Mouse (Mus musculus) hindbrain, embryonic 16.5 days (tissue): Measurements from ENCODE around the gene Atxn2. TPM values are rescaled to one million over a fixed set of nuclear protein-coding genes. Genes with fewer than 3 reads are reported as not detected.

ENCODE experiments used
- ATAC-seq: fragments of 200-750 bp; cut with Nextera tagmentation; 2 replicates; pipeline ENCODE4 v1.8.0; 2017; ENCODE audit warnings: moderate TSS enrichment, moderate library complexity
- H3K27ac ChIP-seq: fragments of 300-500 bp; sonication (generic); 2 replicates; pipeline ENCODE4 v1.5.1; 2014; ENCODE audit warnings: low read depth, mild to moderate bottlenecking, control low read depth, low read length, moderate library complexity
- H3K27me3 ChIP-seq: fragments of 300-500 bp; sonication (generic); replicated peaks from 2 replicates; pipeline ENCODE4 v1.6.1; 2014; ENCODE audit warnings: low read length; ENCODE audit not compliant: control insufficient read depth, insufficient read depth
- H3K36me3 ChIP-seq: fragments of 300-500 bp; sonication (generic); 2 replicates; pipeline ENCODE4 v1.6.1; 2014; ENCODE audit warnings: mild to moderate bottlenecking, low read length, moderate library complexity, mixed read lengths; ENCODE audit not compliant: control insufficient read depth, insufficient read depth
- H3K4me1 ChIP-seq: fragments of 300-500 bp; sonication (generic); 2 replicates; pipeline ENCODE4 v1.6.1; 2014; ENCODE audit warnings: low read depth, low read length; ENCODE audit not compliant: control insufficient read depth, insufficient read depth
- H3K4me2 ChIP-seq: fragments of 300-500 bp; sonication (generic); 2 replicates; pipeline ENCODE4 v1.6.1; 2014; ENCODE audit warnings: mild to moderate bottlenecking, low read length, control low read depth, moderate library complexity
- H3K4me3 ChIP-seq: fragments of 300-500 bp; sonication (generic); 2 replicates; pipeline ENCODE4 v1.5.1; 2014; ENCODE audit warnings: mild to moderate bottlenecking, low read length, control low read depth, moderate library complexity
- H3K9ac ChIP-seq: fragments of 300-500 bp; sonication (generic); 2 replicates; pipeline ENCODE4 v1.6.1; 2014; ENCODE audit warnings: low read depth, mild to moderate bottlenecking, control low read depth, low read length, moderate library complexity
- H3K9me3 ChIP-seq: fragments of 300-500 bp; sonication (generic); 2 replicates; pipeline ENCODE4 v1.6.1; 2014; ENCODE audit warnings: mild to moderate bottlenecking, low read length, moderate library complexity; ENCODE audit not compliant: control insufficient read depth
- WGBS: fragments of 180-500 bp; shearing (Covaris S2); extraction: QIAGEN DNeasy Blood & Tissue Kit; methylation state at CpG from one replicate; pipeline ENCODE4 v1.1.7; 2014; 5-methylcytosine and 5-hydroxymethylcytosine counted together
- polyA plus RNA-seq: library from polyadenylated mRNA; unstranded; fragments of >200 nt; fragmentation: Nextera tagmentation; extraction: Ambion mirVana; gene quantifications from 2 replicates; pipeline ENCODE4 v1.2.1, GENCODE M21; 2015

The Atxn2 gene
- polyA plus RNA-seq, 1 experiment from 2014 or later, result 53.9 TPM

DNA sequence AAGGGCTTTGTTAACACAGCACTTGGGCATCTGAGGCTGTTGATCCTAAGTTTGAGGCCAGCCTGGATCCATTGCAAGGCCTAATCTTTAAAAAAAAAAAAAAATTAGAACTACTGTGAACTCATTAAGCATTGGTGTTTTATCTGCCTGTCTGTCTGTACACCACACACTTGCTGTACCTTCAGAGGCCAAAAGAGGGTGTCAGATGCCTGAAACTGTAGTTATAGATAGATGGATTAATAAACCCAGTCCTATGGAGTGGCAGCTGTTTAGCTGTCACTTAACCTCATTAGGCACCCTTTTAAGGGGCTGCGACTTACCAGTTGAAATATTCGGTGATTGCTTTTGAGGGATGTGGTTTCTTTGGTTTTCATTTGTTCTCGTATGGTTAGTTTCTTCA is 84.7 kb downstream of the Atxn2 start:
- Histone ChIP-seq H3K4me3 (no peak overlapping the region), H3K36me3 (peaks cover 30% of the 10 kb centered on the region), H3K9ac (no peak overlapping the region), H3K9me3 (no peaks in the 10 kb centered on the region), H3K27me3 (no peaks in the 10 kb centered on the region), H3K4me2 (no peak overlapping the region), H3K4me1 (no peaks in the 10 kb centered on the region), H3K27ac (no peak overlapping the region)
- no peak for ATAC-seq
- 75% methylated on average over 3 of the region's 3 CpGs for WGBS

DNA sequence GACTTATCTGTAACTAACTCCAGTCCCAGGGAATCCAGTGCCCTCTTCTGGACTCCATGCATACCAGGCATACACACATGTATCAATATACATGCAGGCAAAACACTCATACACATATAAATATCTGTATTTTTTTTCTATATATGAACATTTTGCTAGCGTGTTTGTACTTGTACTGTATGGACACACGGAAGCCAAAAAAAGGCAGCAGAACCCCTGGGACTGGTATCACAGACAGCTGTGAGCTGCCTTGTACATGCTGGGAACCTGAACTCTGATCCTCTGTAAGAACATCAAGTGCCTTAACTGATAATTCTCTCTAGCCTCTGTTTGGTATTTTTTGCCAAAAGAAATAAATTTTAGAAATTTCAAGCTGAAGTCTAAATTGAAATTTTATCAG is 87.3 kb downstream of the Atxn2 start:
- no peak for ATAC-seq
- H3K27ac ChIP-seq, result no peak overlapping the region
- no peaks in the 10 kb centered on the region for H3K4me1 ChIP-seq
- no peak overlapping the region for H3K4me2 ChIP-seq
- H3K9ac ChIP-seq, result no peak overlapping the region
- H3K36me3 ChIP-seq, result peaks cover 43% of the 10 kb centered on the region
- H3K27me3 ChIP-seq, result no peaks in the 10 kb centered on the region
- WGBS, result 98% methylated on average over 2 of the region's 2 CpGs
- no peak overlapping the region for H3K4me3 ChIP-seq
- no peaks in the 10 kb centered on the region for H3K9me3 ChIP-seq

DNA sequence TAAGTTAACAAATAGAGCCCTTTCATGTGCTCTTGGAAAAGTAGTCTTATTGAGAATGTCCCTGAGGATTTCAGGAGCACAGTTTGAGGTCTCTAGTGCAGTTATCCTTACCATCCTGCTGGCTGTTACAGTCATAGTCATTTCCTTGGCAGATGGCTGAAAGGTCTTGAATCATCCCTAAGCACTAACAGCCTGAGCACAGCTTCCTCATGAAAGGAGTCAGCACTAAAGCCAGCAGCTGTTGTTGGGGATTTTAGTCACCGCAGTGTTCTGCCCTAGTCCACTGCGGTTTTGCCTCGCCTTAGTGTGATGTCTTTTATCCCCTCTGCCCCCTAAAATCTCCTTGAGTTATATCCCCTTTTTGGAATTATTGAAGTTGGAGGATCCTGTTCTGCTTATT is 96.0 kb downstream of the Atxn2 start:
- no peak overlapping the region for H3K27ac ChIP-seq
- WGBS, result 76% methylated on average over 3 of the region's 3 CpGs
- no peak for ATAC-seq

DNA sequence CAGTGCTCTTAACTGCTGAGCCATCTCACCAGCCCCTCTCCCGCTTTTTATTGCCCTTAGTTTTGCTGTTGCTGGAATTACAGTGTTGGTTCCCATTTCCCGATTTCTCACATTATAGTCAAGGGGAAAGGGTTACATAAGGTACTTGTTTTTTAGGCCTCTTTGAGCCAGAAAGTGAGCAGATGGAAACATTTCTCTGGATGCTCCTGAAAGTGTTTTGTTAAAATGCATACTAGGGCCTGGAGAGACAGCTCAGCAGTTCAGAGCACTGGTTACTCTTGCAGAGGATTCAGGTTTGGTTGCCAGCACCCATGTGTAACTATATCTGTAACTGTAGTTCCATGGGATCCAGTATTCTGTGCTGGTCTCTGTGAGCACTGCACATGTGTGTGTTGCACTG is 97.1 kb downstream of the Atxn2 start:
- WGBS, result 91% methylated on average over 2 of the region's 2 CpGs
- H3K27me3 ChIP-seq, result no peaks in the 10 kb centered on the region
- H3K36me3 ChIP-seq, result peaks cover 19% of the 10 kb centered on the region
- no peaks in the 10 kb centered on the region; the same call in 1 of the 2 replicates for H3K4me1 ChIP-seq
- no peak overlapping the region for H3K9ac ChIP-seq
- no peak for ATAC-seq
- no peak overlapping the region for H3K4me2 ChIP-seq
- H3K27ac ChIP-seq, result no peak overlapping the region
- H3K9me3 ChIP-seq, result no peaks in the 10 kb centered on the region
- H3K4me3 ChIP-seq, result no peak overlapping the region

More for the DNA sequence above, 96.0 kb downstream of the Atxn2 start:
- H3K27me3 ChIP-seq, result no peaks in the 10 kb centered on the region
- H3K9me3 ChIP-seq, result no peaks in the 10 kb centered on the region
- no peak overlapping the region for H3K4me3 ChIP-seq
- H3K9ac ChIP-seq, result no peak overlapping the region
- H3K4me1 ChIP-seq, result no peaks in the 10 kb centered on the region; the same call in 1 of the 2 replicates
- peaks cover 23% of the 10 kb centered on the region for H3K36me3 ChIP-seq
- no peak overlapping the region for H3K4me2 ChIP-seq

DNA sequence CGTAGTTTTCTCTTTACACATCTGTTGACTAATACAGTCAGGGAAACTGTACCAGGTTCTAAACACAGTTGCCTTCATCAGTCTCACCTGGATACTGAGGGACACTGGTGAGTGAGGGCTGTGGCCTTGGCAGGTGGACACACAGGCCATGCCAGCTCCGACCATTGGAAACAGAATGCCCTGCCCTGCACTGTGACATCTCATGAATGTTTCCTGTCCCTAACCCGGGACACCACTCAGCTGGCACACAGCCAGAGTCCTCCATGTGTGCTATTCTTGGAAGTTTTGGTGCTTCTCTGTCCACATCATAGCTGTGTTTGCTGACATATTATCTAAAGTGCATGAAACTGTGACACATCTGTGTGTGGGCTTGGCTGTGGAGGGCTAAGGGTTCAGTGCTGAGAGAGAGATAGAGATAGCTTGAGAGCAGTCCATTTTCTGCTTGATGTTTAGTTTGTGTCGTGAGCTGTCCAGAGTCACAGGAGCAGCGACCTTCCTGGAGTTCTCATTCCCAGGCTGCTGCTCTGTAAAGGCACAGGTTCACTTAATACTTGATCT is 98.6 kb downstream of the Atxn2 start:
- H3K4me3 ChIP-seq, result no peak overlapping the region
- H3K4me1 ChIP-seq, result no peaks in the 10 kb centered on the region; the same call in 1 of the 2 replicates
- 70% methylated on average over 5 of the region's 5 CpGs for WGBS
- no peak for ATAC-seq
- H3K9me3 ChIP-seq, result no peaks in the 10 kb centered on the region
- H3K9ac ChIP-seq, result no peak overlapping the region
- peaks cover 14% of the 10 kb centered on the region for H3K36me3 ChIP-seq
- H3K27me3 ChIP-seq, result no peaks in the 10 kb centered on the region
- H3K27ac ChIP-seq, result no peak overlapping the region
- no peak overlapping the region for H3K4me2 ChIP-seq

DNA sequence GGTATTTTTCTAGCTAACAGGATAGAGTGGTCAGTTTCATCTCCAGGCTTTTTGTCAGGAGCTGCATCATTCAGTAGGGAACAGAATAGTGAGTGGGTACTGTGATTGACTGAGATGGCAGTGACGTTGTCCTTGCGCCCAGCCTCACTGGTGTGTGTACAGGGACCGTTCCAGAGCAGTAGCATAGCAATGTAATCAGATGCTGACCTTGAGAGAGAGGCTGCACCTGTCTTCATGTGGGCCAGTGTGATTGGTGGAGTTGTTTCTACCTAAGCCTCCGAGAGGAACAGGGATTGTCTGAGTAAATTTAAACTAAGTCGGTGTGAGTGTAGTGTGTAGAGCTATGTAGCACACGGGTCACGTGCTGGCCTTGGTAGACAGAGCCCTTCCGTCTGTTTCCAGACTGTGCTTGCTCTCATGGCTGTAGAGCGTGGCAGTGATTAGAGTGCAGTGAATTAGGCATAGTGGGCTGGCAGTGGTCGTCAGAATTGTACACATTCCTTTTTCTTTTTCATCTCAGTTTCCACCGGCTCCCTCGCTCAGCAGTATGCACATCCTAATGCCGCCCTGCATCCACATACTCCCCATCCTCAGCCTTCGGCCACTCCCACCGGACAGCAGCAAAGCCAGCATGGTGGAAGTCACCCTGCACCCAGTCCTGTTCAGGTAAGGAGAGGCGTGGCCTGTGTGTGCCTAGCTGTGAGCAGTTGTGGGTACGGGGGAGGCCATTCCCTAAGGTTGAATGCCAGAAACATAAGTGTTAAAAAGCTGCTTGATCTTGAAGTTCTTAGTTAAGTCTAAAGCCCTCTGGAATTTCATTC is 99.4 kb downstream of the Atxn2 start:
- H3K36me3 ChIP-seq, result peaks cover 17% of the 10 kb centered on the region
- ATAC-seq, result 0 out of 2 replicates have a peak, but pooled peaks have one; percentile 25
- H3K27ac ChIP-seq, result no peak overlapping the region
- WGBS, result 89% methylated on average over 17 of the region's 17 CpGs
- H3K4me2 ChIP-seq, result no peak overlapping the region
- H3K4me1 ChIP-seq, result no peaks in the 10 kb centered on the region; the same call in 1 of the 2 replicates
- no peak overlapping the region for H3K4me3 ChIP-seq
- H3K9me3 ChIP-seq, result no peaks in the 10 kb centered on the region
- H3K9ac ChIP-seq, result no peak overlapping the region
- H3K27me3 ChIP-seq, result no peaks in the 10 kb centered on the region

DNA sequence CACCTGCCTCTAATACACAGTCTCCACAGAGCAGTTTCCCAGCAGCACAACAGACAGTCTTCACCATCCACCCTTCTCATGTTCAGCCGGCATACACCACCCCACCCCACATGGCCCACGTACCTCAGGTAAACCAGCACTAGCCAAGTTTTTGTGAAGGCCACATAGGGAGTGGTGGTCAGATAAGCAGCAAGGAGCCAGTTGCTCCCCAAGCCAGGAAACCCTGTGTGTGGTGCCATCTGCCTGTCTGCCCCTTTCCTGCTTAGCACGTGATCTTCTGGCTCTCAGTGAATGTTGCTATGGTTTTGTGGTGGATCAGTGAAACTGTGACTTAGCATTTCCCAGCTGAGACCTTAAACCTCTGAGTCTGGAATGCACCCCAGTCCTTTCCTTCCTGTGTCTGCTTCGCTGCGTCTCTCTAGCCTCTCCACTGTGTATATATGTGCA is 100.4 kb downstream of the Atxn2 start:
- Histone ChIP-seq H3K4me2 (no peak overlapping the region), H3K9ac (no peak overlapping the region), H3K27ac (no peak overlapping the region), H3K4me3 (no peak overlapping the region), H3K9me3 (no peaks in the 10 kb centered on the region), H3K4me1 (no peaks in the 10 kb centered on the region; the same call in 1 of the 2 replicates), H3K27me3 (no peaks in the 10 kb centered on the region), H3K36me3 (peaks cover 17% of the 10 kb centered on the region)
- 83% methylated on average over 5 of the region's 5 CpGs for WGBS
- no peak for ATAC-seq

DNA sequence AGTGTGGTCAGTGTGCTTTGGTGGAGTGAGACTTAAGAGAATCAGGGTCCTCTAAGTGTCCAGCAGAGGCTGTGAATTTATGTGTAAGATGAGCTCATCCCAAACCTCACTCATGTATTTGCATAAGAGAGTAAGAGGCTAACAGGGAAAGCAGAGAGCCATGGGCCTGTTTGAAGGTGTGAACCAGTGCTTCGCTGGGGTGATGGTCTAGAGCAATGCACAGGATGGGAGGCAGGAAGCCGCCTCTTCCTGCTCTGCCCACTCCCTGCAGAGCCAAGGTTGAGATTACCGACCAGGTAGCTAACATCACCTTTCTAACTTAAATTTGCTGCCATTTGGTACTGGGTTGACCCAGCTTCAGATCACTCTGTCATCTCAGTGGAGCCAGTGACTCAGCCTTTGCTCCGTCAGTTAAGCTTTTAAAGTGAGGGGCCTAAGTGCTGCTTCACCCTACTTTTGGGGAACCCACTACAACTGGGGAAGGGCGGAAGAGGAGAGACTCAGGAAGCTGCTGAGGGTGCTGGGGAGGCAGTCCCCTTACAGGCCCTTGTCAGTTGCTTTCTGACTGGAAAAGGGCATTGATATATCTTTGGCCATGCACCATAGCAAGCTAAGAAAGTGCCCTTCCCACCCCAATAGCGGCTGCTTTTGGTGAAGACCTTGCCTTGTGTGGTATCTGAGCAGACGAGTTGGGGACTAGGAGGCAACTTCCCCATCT is 101.5 kb downstream of the Atxn2 start:
- Histone ChIP-seq H3K9ac (no peak overlapping the region), H3K36me3 (peaks cover 25% of the 10 kb centered on the region), H3K4me1 (no peaks in the 10 kb centered on the region; the same call in 1 of the 2 replicates), H3K9me3 (no peaks in the 10 kb centered on the region), H3K4me3 (no peak overlapping the region), H3K27ac (0 out of 2 replicates have a peak overlapping the region, but pooled peaks have one; percentile 7), H3K4me2 (no peak overlapping the region), H3K27me3 (no peaks in the 10 kb centered on the region)
- ATAC-seq, result no peak
- WGBS, result 90% methylated on average over 7 of the region's 7 CpGs

DNA sequence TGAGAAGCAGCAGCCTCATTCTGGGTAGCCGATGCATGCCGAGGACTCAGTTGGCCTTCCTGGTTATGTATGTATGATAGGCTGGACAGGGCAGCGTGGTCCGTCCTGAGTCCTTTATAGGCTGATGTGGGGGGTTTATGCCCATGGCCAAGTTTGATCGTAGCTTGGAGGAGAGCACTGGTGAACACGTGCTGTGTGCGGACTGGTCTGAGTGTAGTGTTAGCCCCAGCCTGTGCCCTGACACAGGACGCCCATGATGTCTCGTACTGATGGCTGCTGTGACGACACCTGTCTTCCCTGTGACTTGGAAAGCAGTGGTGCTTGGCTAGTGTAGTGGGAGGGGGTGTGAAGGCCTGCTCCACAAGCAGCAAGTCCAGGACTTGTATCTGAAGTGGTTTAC is 102.6 kb downstream of the Atxn2 start:
- Histone ChIP-seq H3K4me1 (no peaks in the 10 kb centered on the region; the same call in 1 of the 2 replicates), H3K4me2 (no peak overlapping the region), H3K9ac (no peak overlapping the region), H3K27me3 (no peaks in the 10 kb centered on the region), H3K9me3 (no peaks in the 10 kb centered on the region), H3K36me3 (peaks cover 34% of the 10 kb centered on the region), H3K27ac (no peak overlapping the region), H3K4me3 (no peak overlapping the region)
- ATAC-seq, result no peak
- 94% methylated on average over 10 of the region's 10 CpGs for WGBS
